Mouse (Mus musculus): ENCODE data around the gene Crls1.

The Crls1 gene

GRCm38 (mm10) chr2:132846407-132847358, at the start of gene Crls1:
Gene Crls1 (plus strand): TSS chr2:132846666.
- DNase-seq (ENCODE audit: low spot score in 2 of 2) = peak; percentile 92 to 94

DNA sequence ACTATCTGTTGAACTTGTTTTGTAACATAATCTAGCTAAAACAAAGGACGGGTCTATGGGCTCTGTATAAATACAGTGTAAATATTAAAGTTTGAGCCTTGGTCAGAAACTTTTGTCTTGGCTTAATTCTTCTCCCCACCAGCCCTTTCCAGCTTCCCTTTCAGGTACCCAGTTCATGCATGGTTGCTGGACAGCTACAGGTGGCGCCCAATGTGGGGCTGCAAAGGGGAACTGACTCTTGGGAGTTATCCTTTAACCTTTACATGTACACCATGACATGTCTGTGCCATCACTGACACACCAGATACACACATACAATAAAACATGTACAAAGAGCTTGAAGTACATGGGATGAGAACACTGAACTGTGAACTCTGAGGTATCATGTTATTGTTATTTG, 43.5 kb upstream of the Crls1 start:
- no peak for DNase-seq (ENCODE audit: low spot score in 2 of 2)

- DNase-seq (ENCODE audit: low spot score in 2 of 2) = peak; percentile 89 to 92
These were observed 30.7 kb upstream of the Crls1 start, which contains the start of the genes Trmt6 and Mcm8 for GRCm38 (mm10) chr2:132815608-132816314. Gene Trmt6 (minus strand): TSS chr2:132816055. Gene Mcm8 (plus strand): TSS chr2:132816141.

DNA sequence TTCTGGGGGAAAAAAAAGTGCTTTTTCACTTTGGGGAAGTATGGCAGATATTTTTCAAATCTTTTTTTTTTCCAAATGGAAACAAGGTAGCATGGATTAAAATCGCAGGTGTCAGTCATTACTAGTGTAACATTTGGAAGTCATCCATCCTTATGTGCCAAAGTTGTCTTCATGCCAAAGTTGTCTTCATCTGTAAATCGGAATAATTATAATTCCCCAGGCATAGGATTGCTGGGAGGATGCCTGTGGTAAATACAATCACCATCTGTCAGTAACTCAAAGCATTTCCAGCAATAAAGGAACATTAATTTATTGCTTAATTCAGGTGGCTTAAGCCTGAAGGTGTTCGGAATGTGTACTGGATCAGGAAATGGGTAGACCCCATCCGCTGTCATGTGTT, 5.4 kb upstream of the Crls1 start:
- no peak for DNase-seq (ENCODE audit: low spot score in 2 of 2)

DNA sequence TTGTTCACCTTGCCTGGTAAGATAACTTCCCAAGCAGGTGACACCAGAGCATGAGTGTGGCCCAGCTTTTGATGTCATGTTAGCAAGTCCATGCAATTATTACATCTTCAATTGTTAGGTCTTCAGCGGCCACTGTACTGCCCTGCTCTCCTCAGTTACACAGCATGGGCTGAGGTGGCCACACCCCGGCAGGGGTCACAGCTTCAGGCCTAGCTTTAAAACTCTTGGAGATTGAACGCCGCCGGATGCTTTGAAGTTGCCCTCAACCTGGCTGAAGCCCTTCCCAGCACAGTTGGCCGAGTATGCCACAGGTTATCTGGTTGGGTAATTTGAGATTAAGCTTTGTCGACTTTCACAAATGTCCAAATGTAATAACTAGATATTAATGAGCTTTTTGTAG, 1.1 kb downstream of the Crls1 start:
- DNase-seq (ENCODE audit: low spot score in 2 of 2) = no peak

DNA sequence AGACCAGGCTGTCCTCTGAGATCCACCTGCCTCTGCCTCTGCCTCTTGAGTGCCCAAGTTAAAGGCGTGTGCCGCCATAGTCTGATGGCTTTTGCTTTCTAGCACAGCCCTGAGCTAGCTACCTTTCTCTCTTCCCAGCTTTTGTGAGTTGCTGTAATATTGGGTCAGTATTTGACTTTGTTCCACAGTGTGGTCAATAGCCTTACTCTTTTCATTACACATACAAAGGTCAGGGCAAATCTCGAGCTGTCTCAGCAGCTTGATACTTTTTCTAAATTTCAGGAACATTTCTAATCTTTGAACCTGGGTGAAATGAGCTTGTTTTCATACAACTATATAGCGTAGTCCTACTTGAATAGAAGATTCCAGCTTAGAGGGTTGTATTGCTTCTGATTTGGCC, 1.9 kb downstream of the Crls1 start:
- DNase-seq (ENCODE audit: low spot score in 2 of 2) = no peak

- DNase-seq (ENCODE audit: low spot score in 2 of 2) = no peak
These were observed 2.7 kb downstream of the Crls1 start for GRCm38 (mm10) chr2:132849141-132849540.

DNA sequence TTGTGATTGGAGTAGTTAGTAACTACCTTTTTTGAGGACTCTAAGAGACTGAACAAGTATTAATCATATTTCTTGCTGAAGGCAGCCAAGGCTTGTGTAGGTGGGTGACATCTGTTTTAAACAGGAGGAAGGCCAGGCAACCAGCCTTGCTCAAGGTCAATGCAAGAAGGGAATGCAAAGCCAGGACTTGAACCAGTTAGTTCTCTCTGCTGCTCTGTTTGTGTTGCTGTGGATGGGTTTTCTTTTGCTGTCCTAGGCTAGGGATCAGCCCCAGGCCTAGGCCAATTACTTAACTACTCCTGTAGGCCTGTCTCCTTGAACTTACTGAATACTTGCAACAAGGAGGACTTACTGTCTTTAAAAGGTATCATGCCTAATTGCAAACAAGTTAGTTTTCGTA, 6.6 kb downstream of the Crls1 start:
- DNase-seq (ENCODE audit: low spot score in 2 of 2) = no peak

DNA sequence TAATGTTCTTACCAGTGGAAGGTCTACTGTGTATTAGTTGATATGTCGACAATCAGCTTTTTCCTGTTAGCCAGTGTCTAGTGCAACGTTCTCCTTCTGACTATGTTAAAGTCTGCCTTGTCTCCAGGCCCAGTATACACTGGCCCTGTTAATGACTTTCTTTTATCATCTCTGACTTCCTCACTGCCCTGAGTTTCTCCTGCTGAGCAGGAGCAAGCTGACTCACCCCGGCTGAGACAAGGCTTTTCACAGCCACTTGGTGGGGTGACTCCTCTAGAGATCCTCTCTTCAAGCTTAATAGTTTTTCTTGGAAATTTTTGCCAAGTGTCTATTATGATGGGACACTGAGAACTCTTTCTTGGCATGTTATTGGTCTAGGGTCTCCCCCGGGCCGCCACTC, 9.9 kb downstream of the Crls1 start:
- no peak for DNase-seq (ENCODE audit: low spot score in 2 of 2)

GRCm38 (mm10) chr2:132860435-132860834, 14.0 kb downstream of the Crls1 start:
- no peak for DNase-seq (ENCODE audit: low spot score in 2 of 2)

- no peak for DNase-seq (ENCODE audit: low spot score in 2 of 2)
These were observed 15.0 kb downstream of the Crls1 start for GRCm38 (mm10) chr2:132861456-132861855.

- no peak for DNase-seq (ENCODE audit: low spot score in 2 of 2)
These were observed 16.9 kb downstream of the Crls1 start for GRCm38 (mm10) chr2:132863325-132863724.

- no peak for DNase-seq (ENCODE audit: low spot score in 2 of 2)
These were observed 21.1 kb downstream of the Crls1 start for GRCm38 (mm10) chr2:132867521-132867920.

DNA sequence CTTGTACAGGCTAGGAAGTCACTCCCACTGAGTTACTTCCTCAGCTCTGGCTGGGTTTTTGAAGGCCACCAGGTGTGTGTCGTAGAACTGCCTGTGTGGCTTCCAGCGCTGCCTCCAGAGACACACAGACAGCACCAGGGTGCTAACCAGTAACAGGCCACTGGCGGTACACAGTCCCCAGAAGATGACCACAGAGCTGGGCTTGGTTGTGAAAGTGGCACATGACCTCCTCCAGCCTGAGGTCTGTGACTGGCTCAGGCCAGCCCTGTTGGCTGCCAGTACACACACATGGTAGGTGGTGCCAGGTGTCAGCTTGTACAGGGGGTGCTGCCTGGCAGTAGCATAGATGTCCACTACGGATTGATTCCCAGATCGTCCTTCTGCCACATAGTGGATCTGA, 23.2 kb downstream of the Crls1 start:
- no peak for DNase-seq (ENCODE audit: low spot score in 2 of 2)

- no peak for DNase-seq (ENCODE audit: low spot score in 2 of 2)
These were observed 23.8 kb downstream of the Crls1 start for GRCm38 (mm10) chr2:132870286-132870685.

GRCm38 (mm10) chr2:132871663-132872062, 25.2 kb downstream of the Crls1 start:
- DNase-seq (ENCODE audit: low spot score in 2 of 2) = no peak

DNA sequence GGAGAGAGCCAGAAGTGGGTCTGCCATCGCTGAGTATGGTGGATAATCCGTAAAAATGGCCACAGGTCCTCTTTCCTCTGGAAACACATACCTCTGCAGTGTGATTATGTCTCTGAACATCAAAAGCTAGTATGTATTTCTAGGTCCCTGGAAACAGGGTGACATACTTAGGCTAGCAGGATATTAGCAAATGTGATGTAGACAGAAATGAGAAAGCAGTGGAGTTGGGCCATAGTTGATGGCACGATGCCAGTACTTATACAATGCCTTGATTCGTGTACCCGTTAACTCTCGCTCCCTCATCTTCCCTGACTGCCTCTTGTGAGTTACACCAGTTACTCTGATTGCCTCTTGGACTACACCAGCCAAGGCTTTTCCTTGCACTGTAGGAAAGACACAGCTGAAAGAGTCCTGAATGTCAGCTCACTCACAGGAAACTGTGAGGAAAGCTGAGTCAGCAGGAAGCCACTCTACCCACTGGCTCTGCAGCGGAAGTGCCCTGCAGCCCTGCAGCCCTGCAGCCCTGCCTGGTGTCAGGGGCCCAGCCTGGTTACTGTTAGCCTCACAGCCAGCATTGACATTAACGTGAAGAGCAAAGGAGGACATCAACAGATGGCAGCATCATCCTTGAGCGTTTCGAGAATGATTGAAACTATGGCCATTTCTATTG, 27.3 kb downstream of the Crls1 start:
- no peak for DNase-seq (ENCODE audit: low spot score in 2 of 2)

DNA sequence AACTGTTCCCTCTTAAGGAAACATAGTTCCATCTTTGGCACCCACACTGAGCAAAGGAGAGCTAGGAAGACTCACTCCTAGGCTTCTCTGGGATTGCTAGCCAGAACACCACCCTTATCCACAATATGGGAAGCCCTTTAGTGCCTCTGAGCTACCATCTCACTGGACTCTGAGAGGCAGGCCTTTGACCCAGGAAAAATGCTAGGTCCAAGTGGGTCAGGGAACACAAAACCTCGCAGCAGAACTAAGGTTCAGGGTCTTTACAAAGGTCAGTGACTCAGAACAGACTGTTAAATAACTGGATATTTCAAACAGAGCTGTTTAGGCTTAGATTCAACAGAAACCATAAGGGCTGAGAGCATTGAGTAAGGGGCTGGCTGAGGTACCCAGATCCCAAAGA, 30.5 kb downstream of the Crls1 start:
- DNase-seq (ENCODE audit: low spot score in 2 of 2) = no peak

- no peak for DNase-seq (ENCODE audit: low spot score in 2 of 2)
These were observed 33.0 kb downstream of the Crls1 start for GRCm38 (mm10) chr2:132879261-132880044.

- DNase-seq (ENCODE audit: low spot score in 2 of 2) = no peak
These were observed 34.6 kb downstream of the Crls1 start, which contains the start of gene Lrrn4 for GRCm38 (mm10) chr2:132880844-132881645. Gene Lrrn4 (minus strand): TSS chr2:132880891.

All from right cerebral cortex, postnatal 36 days (tissue).